Mouse (Mus musculus): ENCODE data around the gene Manea. TPM values are rescaled to one million over a fixed set of nuclear protein-coding genes. Genes with fewer than 3 reads are reported as not detected.

Manea gene
- polyA plus RNA-seq, 1 experiment from 2014 or later: 16.7 TPM

GRCm38 (mm10) chr4:26275769-26276168 lies 70.9 kb downstream of the Manea start:
- H3K36me3 ChIP-seq: no peaks in the 10 kb centered on the region
- 86% methylated on average over 2 of the region's 2 CpGs for WGBS

More at GRCm38 (mm10) chr4:26275769-26276168, 70.9 kb downstream of the Manea start:
- Histone ChIP-seq H3K4me1 (replicated peaks) (no peaks in the 10 kb centered on the region; the same call in 1 of the 2 replicates), H3K27ac (no peak overlapping the region), H3K4me2 (no peak overlapping the region), H3K9me3 (no peaks in the 10 kb centered on the region), H3K4me3 (no peak overlapping the region), H3K27me3 (no peaks in the 10 kb centered on the region), H3K9ac (no peak overlapping the region)
- no peak for ATAC-seq (ENCODE audit: low FRiP score)

Measured in hindbrain, embryonic 13.5 days (tissue).